Mouse (Mus musculus) lung, adult 2 months (tissue): ENCODE measurements around the gene Shisa8.

ENCODE experiments used
- CTCF ChIP-seq: fragments of 200-500 bp; IDR thresholded peaks from 2 replicates; pipeline ENCODE4 v1.5.1; 2011; ENCODE audit warnings: mild to moderate bottlenecking, low read length, control low read depth; ENCODE audit not compliant: insufficient read depth
- POLR2A ChIP-seq: fragments of 200-500 bp; IDR thresholded peaks from 2 replicates; pipeline ENCODE4 v1.6.1; 2011; ENCODE audit warnings: low read depth, mild to moderate bottlenecking, control low read depth, low read length, borderline replicate concordance; ENCODE audit errors: extremely low read depth

DNA sequence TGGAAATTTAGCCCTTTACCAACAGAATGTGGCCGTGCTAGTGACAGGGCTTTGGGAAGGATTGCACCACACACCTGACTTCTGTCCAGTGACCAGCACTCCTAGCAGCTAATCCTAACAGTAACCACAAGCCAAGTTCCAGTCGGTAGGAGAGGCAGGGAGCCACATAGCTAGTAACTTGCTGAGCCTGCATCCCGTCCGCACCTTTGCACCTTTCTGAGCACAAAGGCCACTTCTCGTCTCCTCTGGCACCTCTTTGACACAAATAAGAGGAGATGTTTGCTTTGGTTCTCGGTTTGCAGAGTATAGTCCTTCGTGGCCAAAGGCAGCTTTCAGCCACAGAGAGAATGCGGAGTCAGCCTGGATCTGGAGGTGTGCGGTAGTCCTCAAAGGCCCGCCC is 28.0 kb downstream of the Shisa8 start:
- TF ChIP-seq POLR2A (no peak), CTCF (no peak)
